Comparison of ENCODE assay signal across 30 mouse cellular contexts in genomic region chr15:72232355-72232754, GRCm38 (mm10).
DNase-seq lines count a peak whose midpoint lies in the region; TF ChIP-seq lines count a peak whose summit lies in the region.
"Had no signal": no experiment of that assay in that cellular context is flagged by ENCODE, and none has a peak within 500 bp of the region (broad histone marks: within the 10 kb centered on the region; RNA-seq: fewer than 3 reads in every experiment).

No protein-coding gene starts in this region.

- no peak overlapping the region for H3K27ac ChIP-seq in gastrocnemius, adult 2 months
- H3K27ac ChIP-seq: embryonic facial prominence, embryonic 10.5 days; embryonic facial prominence, embryonic 15.5 days; forebrain, embryonic 12.5 days; heart, embryonic 10.5 days; heart, embryonic 15.5 days; hindbrain, embryonic 12.5 days; liver, embryonic 14.5 days; neural tube, embryonic 15.5 days; stomach, embryonic 15.5 days had no signal

- H3K4me3 ChIP-seq in gastrocnemius, adult 2 months: no peak overlapping the region
- H3K4me3 ChIP-seq: embryonic facial prominence, embryonic 10.5 days; embryonic facial prominence, embryonic 15.5 days; forebrain, embryonic 12.5 days; heart, embryonic 10.5 days; heart, embryonic 15.5 days; hindbrain, embryonic 12.5 days; neural tube, embryonic 15.5 days; stomach, embryonic 15.5 days had no signal

- TF ChIP-seq CTCF in gastrocnemius, adult 2 months (IDR thresholded peaks at IDR 0.05): no peak

- intact Hi-C loops in left cerebral cortex, postnatal 10 days (cut with DNase I): no loop called here
- intact Hi-C loops in gastrocnemius, adult 2 months (cut with DNase I): no loop called here

- DNase-seq in cerebellum, postnatal 25 days: peak; percentile 25 to 41
- no peak for DNase-seq in cerebellum, adult 8-10 months
- DNase-seq in left cerebral cortex, adult 18-20 months (ENCODE audit: low spot score in 2 of 2): peak; percentile 31 to 52
- no peak for DNase-seq in left cerebral cortex, postnatal 10 days (ENCODE audit: extremely low spot score in 1 of 2, low spot score in 2 of 2)
- peak; percentile 6 to 29 for DNase-seq in right cerebral cortex, postnatal 36 days (ENCODE audit: low spot score in 2 of 2)
- DNase-seq in right cerebral cortex, postnatal 14 days: no peak
- DNase-seq in gastrocnemius, adult 2 months: no peak
- DNase-seq: adrenal gland, adult 2 months; adrenal gland, postnatal 36 days; cerebellum, postnatal 10 days; forebrain, postnatal 0 days; gastrocnemius, postnatal 25 days; heart, adult 11 months; kidney, postnatal 14 days; layer of hippocampus, adult 9-11 months; liver; lung, adult 2 months; lung, postnatal 10 days; midbrain, embryonic 14.5 days; retina, postnatal 1 day; thymus, postnatal 14 days had no signal

Comparison
In these comparisons a context has a peak if more than half of its experiments do, and no peak if none do; other contexts are left out.
1. DNase-seq: peak in cerebellum, postnatal 25 days (2 of 2), left cerebral cortex, adult 18-20 months (2 of 2) and right cerebral cortex, postnatal 36 days (2 of 2); none in cerebellum, adult 8-10 months (single experiment), left cerebral cortex, postnatal 10 days (0 of 2), right cerebral cortex, postnatal 14 days (single experiment) and gastrocnemius, adult 2 months (single experiment).